Mouse (Mus musculus): ENCODE results near the gene Dennd4c. TPM values are rescaled to one million over a fixed set of nuclear protein-coding genes. Genes with fewer than 3 reads are reported as not detected.

Gene Dennd4c
- polyA plus RNA-seq, 1 experiment: not detected

DNA sequence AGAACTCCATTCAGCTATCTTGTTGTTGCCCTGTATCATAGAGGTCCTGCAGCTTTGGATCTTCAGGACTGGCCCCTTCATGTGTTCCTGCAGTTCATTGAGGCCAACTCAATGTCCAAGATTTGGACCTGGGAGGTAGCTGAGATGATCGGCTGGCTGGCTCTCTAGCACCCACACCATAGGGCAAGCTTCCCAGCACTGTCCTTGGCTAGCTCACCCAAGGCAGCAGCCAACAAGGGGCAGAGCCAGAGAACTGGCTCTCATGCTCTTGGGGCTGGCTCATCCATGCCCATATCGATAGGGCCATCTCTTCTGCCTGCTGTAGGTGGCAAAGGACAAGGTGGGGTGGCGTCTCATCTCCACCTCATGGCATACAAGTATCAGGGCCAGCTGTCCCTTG, 97.0 kb downstream of the Dennd4c start:
- H3K27ac ChIP-seq (ENCODE audit: insufficient read depth, low read depth, low read length): no peak overlapping the region
- TF ChIP-seq CTCF (IDR thresholded peaks at IDR 0.05; ENCODE audit: insufficient read depth, low read depth, low read length) (no peak), POLR2A (IDR thresholded peaks at IDR 0.05; ENCODE audit: insufficient read depth, low read depth, low read length) (no peak)
- no peaks in the 10 kb centered on the region for H3K4me1 ChIP-seq (ENCODE audit: control insufficient read depth, insufficient read depth, low read length)
- H3K4me3 ChIP-seq (ENCODE audit: insufficient read depth, low read depth, low read length): no peak overlapping the region
- WGBS: 85% methylated on average over 3 of the region's 3 CpGs

DNA sequence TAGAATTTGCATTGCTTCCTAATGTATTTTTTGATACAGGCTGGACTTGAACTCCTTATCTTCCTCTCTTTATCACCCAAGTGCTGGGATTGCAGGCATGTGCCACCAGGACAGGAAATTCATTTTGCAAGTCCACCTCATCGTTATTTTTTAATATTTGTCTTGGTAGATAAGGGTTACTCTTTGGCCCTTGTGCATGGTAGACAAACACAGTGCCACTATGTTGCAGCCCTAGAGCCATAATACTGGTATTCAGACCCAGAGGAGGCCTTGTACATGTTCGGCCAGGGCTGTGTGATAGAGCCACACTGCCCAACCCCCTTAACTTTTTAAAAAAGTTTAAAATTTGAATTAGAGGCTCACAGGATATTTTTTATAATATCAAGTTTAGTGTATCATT, 98.9 kb downstream of the Dennd4c start:
- Histone ChIP-seq H3K4me1 (ENCODE audit: control insufficient read depth, insufficient read depth, low read length) (no peaks in the 10 kb centered on the region), H3K27ac (ENCODE audit: insufficient read depth, low read depth, low read length) (no peak overlapping the region), H3K4me3 (ENCODE audit: insufficient read depth, low read depth, low read length) (no peak overlapping the region)
- 89% methylated on average over 2 of the region's 2 CpGs for WGBS
- TF ChIP-seq CTCF (IDR thresholded peaks at IDR 0.05; ENCODE audit: insufficient read depth, low read depth, low read length) (no peak), POLR2A (IDR thresholded peaks at IDR 0.05; ENCODE audit: insufficient read depth, low read depth, low read length) (no peak)

DNA sequence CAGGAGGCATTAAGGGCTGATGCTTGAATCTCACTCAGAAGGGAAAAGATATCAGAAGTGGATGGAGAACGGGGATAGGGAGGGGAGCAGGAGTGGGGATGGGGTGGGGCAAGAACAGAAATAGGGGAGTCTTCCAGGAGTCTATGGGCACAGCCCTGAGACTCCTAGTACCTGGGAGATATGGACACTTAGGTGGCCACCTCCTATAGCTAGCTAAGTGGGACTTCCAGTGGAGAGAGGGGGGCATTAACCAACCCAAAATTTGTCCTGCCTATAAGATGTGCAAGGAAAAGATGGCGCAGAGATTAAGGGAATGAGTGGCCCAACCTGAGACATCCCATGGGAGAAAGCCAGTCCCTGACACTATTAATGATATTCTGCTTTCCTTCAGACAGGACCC, 103.0 kb downstream of the Dennd4c start:
- H3K27ac ChIP-seq (ENCODE audit: insufficient read depth, low read depth, low read length): no peak overlapping the region
- H3K4me3 ChIP-seq (ENCODE audit: insufficient read depth, low read depth, low read length): no peak overlapping the region
- WGBS: 91% methylated on average over 2 of the region's 2 CpGs
- no peaks in the 10 kb centered on the region for H3K4me1 ChIP-seq (ENCODE audit: control insufficient read depth, insufficient read depth, low read length)
- no peak for TF ChIP-seq CTCF (IDR thresholded peaks at IDR 0.05; ENCODE audit: insufficient read depth, low read depth, low read length)

DNA sequence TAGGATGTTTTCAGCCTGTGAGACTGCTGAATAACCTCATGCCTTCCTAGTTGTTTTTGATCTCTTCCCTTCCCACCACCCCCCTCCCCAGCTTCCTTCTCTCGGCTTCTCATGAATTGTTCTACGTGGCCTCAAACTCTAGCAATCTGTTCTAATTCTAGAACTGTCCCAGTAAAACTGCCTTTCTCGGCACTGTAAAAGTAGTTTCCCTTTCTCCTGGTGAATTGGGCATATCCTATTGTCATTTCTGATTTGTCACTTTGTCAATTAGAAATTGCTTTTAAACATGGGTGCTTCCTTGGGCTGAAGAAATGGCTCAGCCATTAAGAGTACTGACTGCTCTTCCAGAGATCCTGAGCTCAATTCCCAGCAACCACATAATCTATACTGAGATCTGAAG, 103.7 kb downstream of the Dennd4c start:
- TF ChIP-seq CTCF (IDR thresholded peaks at IDR 0.05; ENCODE audit: insufficient read depth, low read depth, low read length): no peak
- TF ChIP-seq POLR2A (IDR thresholded peaks at IDR 0.05; ENCODE audit: insufficient read depth, low read depth, low read length): no peak

DNA sequence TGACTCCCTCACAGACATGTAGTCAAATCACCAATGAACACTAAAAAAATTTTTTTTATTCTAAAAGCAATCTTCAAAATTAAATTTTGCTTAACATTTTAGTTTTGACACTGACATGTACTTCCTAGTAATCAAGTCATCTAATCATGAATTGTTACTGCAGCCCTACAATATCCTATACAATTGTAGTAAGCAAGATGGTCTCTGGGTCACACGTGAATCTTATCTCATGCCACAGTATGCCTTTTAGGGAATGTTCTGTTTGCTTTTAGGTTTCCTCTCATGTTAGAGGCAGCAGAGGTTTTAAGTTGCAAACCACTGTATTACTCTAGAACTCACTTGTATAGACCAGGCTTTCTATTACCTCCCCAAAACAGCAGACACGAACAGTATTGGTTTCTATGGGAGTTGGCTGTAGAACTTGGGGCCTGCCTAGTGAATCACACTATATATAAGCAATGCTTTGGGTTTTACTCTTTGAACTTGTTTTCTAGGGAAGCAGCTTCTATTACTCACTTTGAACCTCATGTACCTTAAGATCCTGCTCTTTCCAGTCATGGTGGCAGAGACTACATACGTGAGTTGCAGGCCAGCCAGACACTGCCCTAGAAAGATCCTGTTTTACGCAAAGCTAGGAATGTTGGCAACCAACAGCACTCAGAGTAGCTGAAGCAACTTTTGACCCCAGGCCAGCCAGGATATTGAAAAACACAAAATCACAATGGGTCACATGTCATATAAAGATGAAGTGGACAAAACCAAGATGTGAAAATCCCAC, 104.6 kb downstream of the Dennd4c start:
- peaks cover under 1% of the 10 kb centered on the region; the same call in 1 of the 2 replicates for H3K4me1 ChIP-seq (ENCODE audit: control insufficient read depth, insufficient read depth, low read length)
- WGBS: 86% methylated on average over 4 of the region's 4 CpGs
- no peak overlapping the region for H3K4me3 ChIP-seq (ENCODE audit: insufficient read depth, low read depth, low read length)
- no peak overlapping the region for H3K27ac ChIP-seq (ENCODE audit: insufficient read depth, low read depth, low read length)
- TF ChIP-seq CTCF (IDR thresholded peaks at IDR 0.05; ENCODE audit: insufficient read depth, low read depth, low read length) (no peak), POLR2A (IDR thresholded peaks at IDR 0.05; ENCODE audit: insufficient read depth, low read depth, low read length) (no peak)

More for the DNA sequence above, 103.7 kb downstream of the Dennd4c start:
- H3K27ac ChIP-seq (ENCODE audit: insufficient read depth, low read depth, low read length): no peak overlapping the region
- H3K4me1 ChIP-seq (ENCODE audit: control insufficient read depth, insufficient read depth, low read length): no peaks in the 10 kb centered on the region
- H3K4me3 ChIP-seq (ENCODE audit: insufficient read depth, low read depth, low read length): no peak overlapping the region
- WGBS: 54% methylated on average over 3 of the region's 3 CpGs

DNA sequence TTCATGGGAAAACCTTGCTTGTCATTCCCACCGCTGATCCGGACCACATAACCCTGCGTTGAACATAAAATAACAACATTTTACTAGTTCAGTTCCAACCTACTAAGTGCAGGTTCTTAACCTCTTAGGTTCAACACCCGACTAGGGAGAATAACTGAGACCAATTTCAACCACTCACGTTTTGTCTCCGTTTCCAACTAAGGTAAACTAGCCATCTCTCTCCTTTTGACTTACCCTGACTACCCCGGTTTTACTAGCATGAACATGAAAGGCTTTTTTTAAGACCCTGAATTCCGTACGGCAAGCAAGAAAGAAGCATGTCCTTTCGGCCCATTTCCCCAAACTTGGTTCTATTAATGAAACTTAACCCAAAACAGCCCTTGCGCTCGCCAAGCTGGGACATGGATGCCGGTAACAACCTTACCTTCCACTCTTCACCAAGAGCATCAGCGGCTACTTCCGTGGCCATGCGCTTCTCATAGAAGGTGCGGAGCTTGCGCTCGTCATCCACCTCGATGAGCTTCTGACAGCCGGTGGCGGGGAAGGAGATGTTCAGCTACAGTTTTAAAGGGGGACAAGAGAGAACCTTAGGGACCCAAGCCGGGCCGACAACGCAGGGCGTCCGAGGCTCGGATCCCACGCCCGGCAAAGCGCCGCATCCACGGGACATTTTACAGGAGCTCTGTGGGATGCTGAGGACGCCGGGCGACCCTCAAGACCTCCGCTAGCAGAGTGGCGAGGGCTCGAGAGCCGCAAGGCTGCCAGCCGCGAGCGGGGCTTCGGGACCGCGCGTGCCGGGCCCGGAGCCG, 108.2 kb downstream of the Dennd4c start:
- H3K4me3 ChIP-seq (ENCODE audit: insufficient read depth, low read depth, low read length): peak overlapping the region; percentile 88
- peaks cover 3% of the 10 kb centered on the region; the same call in 1 of the 2 replicates for H3K4me1 ChIP-seq (ENCODE audit: control insufficient read depth, insufficient read depth, low read length)
- H3K27ac ChIP-seq (ENCODE audit: insufficient read depth, low read depth, low read length): peak overlapping the region; percentile 91
- WGBS: under 1% methylated on average over 50 of the region's 50 CpGs
- TF ChIP-seq POLR2A (IDR thresholded peaks at IDR 0.05; ENCODE audit: insufficient read depth, low read depth, low read length) (no peak), CTCF (IDR thresholded peaks at IDR 0.05; ENCODE audit: insufficient read depth, low read depth, low read length) (no peak)

DNA sequence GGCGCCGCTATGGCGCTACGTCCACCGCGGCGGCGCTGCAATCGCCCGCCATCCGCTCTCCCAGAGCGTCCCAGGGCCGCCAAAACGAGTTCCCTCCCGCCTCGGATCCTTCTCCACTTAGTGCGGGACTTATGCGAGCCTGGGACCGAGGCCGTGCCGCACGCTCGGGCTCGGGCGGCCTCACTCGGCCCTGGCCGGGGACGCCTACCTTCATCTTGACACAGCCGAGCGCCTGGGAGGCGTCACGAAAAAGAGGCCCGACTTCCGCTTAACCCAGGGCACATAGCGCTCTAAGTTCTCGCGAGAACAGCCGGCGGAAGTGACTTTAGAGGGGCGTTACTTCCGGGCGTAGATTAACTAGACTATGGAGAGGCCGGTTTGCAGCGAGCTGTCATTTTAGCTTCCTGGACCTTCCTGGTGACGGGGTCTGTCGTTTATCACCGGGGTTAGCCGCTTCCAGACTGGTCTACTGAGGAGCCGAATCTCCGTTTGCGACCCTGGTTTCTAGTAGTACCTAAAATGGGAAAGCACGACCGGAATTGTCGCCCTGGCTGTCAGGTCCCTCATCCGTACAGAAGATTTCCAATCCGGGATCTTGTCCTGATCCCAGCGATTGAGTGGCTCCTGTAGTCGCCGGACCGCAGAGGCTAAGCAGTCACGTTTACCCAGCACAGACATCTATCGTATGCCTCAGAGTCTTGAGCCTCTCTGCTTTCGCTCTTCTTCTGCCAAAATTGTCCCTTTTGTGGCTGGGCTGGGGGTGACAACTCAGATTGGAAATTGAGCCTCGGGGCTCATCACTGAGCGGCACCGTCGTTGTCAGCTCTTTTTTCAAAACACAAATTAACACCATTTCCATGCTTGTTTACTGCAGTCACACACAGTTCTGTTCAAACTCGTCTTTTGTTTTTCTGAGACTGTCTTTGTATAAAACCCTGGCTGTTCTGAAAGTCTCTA, 109.0 kb downstream of the Dennd4c start, which contains the start of gene Rps6:
TSS of gene Rps6 (minus strand) at position 300 of the 957 bp plus-strand sequence.
- peak within 1 kb of the TSS; percentile 88 for H3K4me3 ChIP-seq (ENCODE audit: insufficient read depth, low read depth, low read length)
- peak within 1 kb of the TSS; percentile 95 for H3K27ac ChIP-seq (ENCODE audit: insufficient read depth, low read depth, low read length)
- peak; percentile 93 for TF ChIP-seq POLR2A (IDR thresholded peaks at IDR 0.05; ENCODE audit: insufficient read depth, low read depth, low read length)
- TF ChIP-seq CTCF (IDR thresholded peaks at IDR 0.05; ENCODE audit: insufficient read depth, low read depth, low read length): no peak
- under 1% methylated on average over 68 of the region's 68 CpGs for WGBS
- H3K4me1 ChIP-seq (ENCODE audit: control insufficient read depth, insufficient read depth, low read length): peaks cover 3% of the 10 kb centered on the region; the same call in 1 of the 2 replicates

DNA sequence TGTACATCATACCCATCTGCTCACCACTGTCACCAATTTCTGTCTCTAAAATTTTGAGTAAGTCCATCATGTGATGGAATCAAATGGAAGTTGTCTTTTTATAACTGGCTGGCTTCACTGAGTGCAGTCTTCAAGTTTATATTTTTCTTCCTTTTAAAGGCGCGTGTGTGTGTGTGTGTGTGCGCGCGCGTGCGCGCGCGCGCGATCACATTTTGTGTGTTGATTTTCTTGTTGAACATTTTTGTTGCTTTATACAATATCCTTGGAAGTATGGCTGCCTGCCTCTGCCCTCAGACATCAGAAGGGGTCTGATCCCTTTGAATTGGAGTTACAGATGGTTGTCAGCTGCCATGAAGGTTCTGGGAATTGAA, 109.7 kb downstream of the Dennd4c start:
- TF ChIP-seq POLR2A (IDR thresholded peaks at IDR 0.05; ENCODE audit: insufficient read depth, low read depth, low read length): no peak
- TF ChIP-seq CTCF (IDR thresholded peaks at IDR 0.05; ENCODE audit: insufficient read depth, low read depth, low read length): no peak
- Histone ChIP-seq H3K27ac (ENCODE audit: insufficient read depth, low read depth, low read length) (no peak overlapping the region), H3K4me3 (ENCODE audit: insufficient read depth, low read depth, low read length) (0 out of 2 replicates have a peak overlapping the region, but pooled peaks have one; percentile 88), H3K4me1 (ENCODE audit: control insufficient read depth, insufficient read depth, low read length) (peaks cover 3% of the 10 kb centered on the region; the same call in 1 of the 2 replicates)
- WGBS: 59% methylated on average over 12 of the region's 12 CpGs

Data from olfactory bulb, adult 2 months (tissue).